8 mouse cellular contexts compared by ENCODE assay signal in the genomic region with DNA sequence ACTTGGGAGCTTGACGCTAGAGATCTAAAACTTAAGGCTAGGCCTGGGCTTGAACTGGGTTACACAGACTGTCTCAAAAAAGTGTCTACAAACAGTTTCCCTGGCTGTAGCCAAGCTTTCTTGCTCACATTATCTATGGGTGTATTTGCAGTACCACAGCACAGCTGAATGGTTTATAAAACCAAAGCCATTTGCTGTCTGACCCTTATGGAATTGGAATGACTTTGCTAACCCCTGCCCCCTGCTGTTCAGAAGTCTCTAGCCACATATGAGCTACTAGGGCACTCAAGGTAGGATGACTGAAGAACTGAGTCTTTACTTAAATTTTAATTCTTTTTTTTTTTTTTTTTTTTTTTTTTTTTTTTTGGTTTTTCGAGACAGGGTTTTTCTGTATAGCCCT. TPM values are rescaled to one million over a fixed set of nuclear protein-coding genes. Genes with fewer than 3 reads are reported as not detected.
DNase-seq lines count a peak whose midpoint lies in the region; ATAC-seq and TF ChIP-seq lines count a peak whose summit lies in the region.

No protein-coding gene starts in this region.

- no peak overlapping the region for H3K4me3 ChIP-seq in midbrain, embryonic 11.5 days (ENCODE audit: low read depth, low read length)
- H3K4me3 ChIP-seq in midbrain, embryonic 15.5 days: no peak overlapping the region
- no peak overlapping the region for H3K4me3 ChIP-seq in lung, adult 2 months (replicated peaks; ENCODE audit: extremely low read depth, low read depth, low read length)

- no peak overlapping the region for H3K4me2 ChIP-seq in midbrain, embryonic 11.5 days
- H3K4me2 ChIP-seq in midbrain, embryonic 15.5 days: no peak overlapping the region

- H3K36me3 ChIP-seq in midbrain, embryonic 11.5 days (ENCODE audit: control insufficient read depth, insufficient read depth, low read length): no peaks in the 10 kb centered on the region
- H3K36me3 ChIP-seq in midbrain, embryonic 15.5 days (replicated peaks): no peaks in the 10 kb centered on the region

- 90% methylated on average over 1 of the region's 2 CpGs for WGBS in midbrain, embryonic 11.5 days
- WGBS in midbrain, embryonic 15.5 days: 95% methylated on average over 2 of the region's 2 CpGs
- 85% methylated on average over 1 of the region's 2 CpGs for WGBS in lung, adult 2 months

- no peak for TF ChIP-seq POLR2A in lung, adult 2 months (IDR thresholded peaks at IDR 0.05; ENCODE audit: borderline replicate concordance, extremely low read depth, low read depth, low read length)

- no peak for ATAC-seq in midbrain, embryonic 11.5 days (ENCODE audit: low FRiP score)
- ATAC-seq in midbrain, embryonic 15.5 days (replicated peaks): no peak

- H3K27ac ChIP-seq in midbrain, embryonic 11.5 days (ENCODE audit: low read depth, low read length): no peak overlapping the region
- no peak overlapping the region for H3K27ac ChIP-seq in midbrain, embryonic 15.5 days

- no peak overlapping the region for H3K9ac ChIP-seq in midbrain, embryonic 11.5 days (ENCODE audit: low read length)
- no peak overlapping the region for H3K9ac ChIP-seq in midbrain, embryonic 15.5 days

- peak; percentile 89 for DNase-seq in midbrain, embryonic 11.5 days (ENCODE audit: low spot score, missing footprints)
- DNase-seq in adrenal gland, adult 2 months: peak; percentile 63
- DNase-seq in heart, adult 8-10 months (ENCODE audit: low spot score): peak; percentile 59
- no peak for DNase-seq in lung, adult 2 months
- peak; percentile 61 for DNase-seq in thymus, postnatal 4 days
- DNase-seq in left cerebral cortex, adult 9 months (ENCODE audit: low spot score in 2 of 2): no peak
- no peak for DNase-seq in frontal cortex, postnatal 10 days (ENCODE audit: low spot score in 2 of 2)

- H3K9me3 ChIP-seq in midbrain, embryonic 11.5 days (ENCODE audit: control insufficient read depth, low read length): no peaks in the 10 kb centered on the region
- no peaks in the 10 kb centered on the region for H3K9me3 ChIP-seq in midbrain, embryonic 15.5 days

- peak; percentile 25; the same call in 1 of the 2 replicates for TF ChIP-seq CTCF in lung, adult 2 months (IDR thresholded peaks at IDR 0.05; ENCODE audit: insufficient read depth, low read length)

- H3K27me3 ChIP-seq in midbrain, embryonic 11.5 days (ENCODE audit: control insufficient read depth, insufficient read depth, low read length): no peaks in the 10 kb centered on the region
- H3K27me3 ChIP-seq in midbrain, embryonic 15.5 days (replicated peaks): no peaks in the 10 kb centered on the region

- H3K4me1 ChIP-seq in midbrain, embryonic 11.5 days (ENCODE audit: control insufficient read depth, insufficient read depth, low read length): peaks cover 48% of the 10 kb centered on the region
- peaks cover 31% of the 10 kb centered on the region for H3K4me1 ChIP-seq in midbrain, embryonic 15.5 days
- H3K4me1 ChIP-seq in lung, adult 2 months (ENCODE audit: control insufficient read depth, insufficient read depth, low read length): peaks cover 20% of the 10 kb centered on the region

RNA-seq across cellular contexts. Expression of gene Zfp609, which starts 2.0 kb away (rescaled TPM):
- 7.4 and 7.6 TPM in 2 replicates for polyA plus RNA-seq in midbrain, embryonic 11.5 days (2014; fragmentation: Nextera tagmentation; extraction: Ambion mirVana)
- 8.7 and 9.1 TPM in 2 replicates for polyA plus RNA-seq in midbrain, embryonic 15.5 days (2015; fragmentation: Nextera tagmentation; extraction: Ambion mirVana)
- total RNA-seq in adrenal gland, adult 2 months (2021): 10 to 100 TPM; 23.9 to 33.2 TPM
- polyA plus RNA-seq in adrenal gland, adult 2 months (2012; rRNA removed): 6.2 and 9.3 TPM in 2 replicates
- total RNA-seq in heart, adult 8-10 months (2022): 10 to 100 TPM; 21.6 to 25.1 (median 22.2) TPM
- 8.3 and 11.7 TPM in 2 replicates for polyA plus RNA-seq in lung, adult 2 months (2012; rRNA removed)

Comparison
In these comparisons a context has a peak if more than half of its experiments do, and no peak if none do; other contexts are left out.
1. DNase-seq: peak in midbrain, embryonic 11.5 days (single experiment), adrenal gland, adult 2 months (single experiment), heart, adult 8-10 months (single experiment) and thymus, postnatal 4 days (single experiment); none in lung, adult 2 months (single experiment), left cerebral cortex, adult 9 months (0 of 2) and frontal cortex, postnatal 10 days (0 of 2).